Mouse (Mus musculus) embryonic fibroblast, embryonic 13.5 days (primary cell): ENCODE data around the gene Pi4k2b. TPM values are rescaled to one million over a fixed set of nuclear protein-coding genes. Genes with fewer than 3 reads are reported as not detected.

ENCODE experiments used
- H3K27ac ChIP-seq: 2 replicates; pipeline ENCODE4 v1.5.1; 2012; ENCODE audit warnings: low read length, control low read depth, inconsistent platforms; ENCODE audit not compliant: insufficient read depth
- H3K4me1 ChIP-seq: 2 replicates; pipeline ENCODE4 v1.6.1; 2011; ENCODE audit warnings: low read length; ENCODE audit not compliant: control insufficient read depth, insufficient read depth
- H3K4me3 ChIP-seq: 2 replicates; pipeline ENCODE4 v1.5.1; 2011; ENCODE audit warnings: mild to moderate bottlenecking, control low read depth, low read length; ENCODE audit not compliant: insufficient read depth
- CTCF ChIP-seq: IDR thresholded peaks from 2 replicates; pipeline ENCODE4 v1.5.1; 2011; ENCODE audit warnings: mild to moderate bottlenecking, control low read depth, low read length, moderate library complexity, borderline replicate concordance; ENCODE audit not compliant: insufficient read depth
- POLR2A ChIP-seq: IDR thresholded peaks from 2 replicates; pipeline ENCODE4 v1.6.1; 2011; ENCODE audit warnings: low read depth, mild to moderate bottlenecking, control low read depth, low read length, moderate library complexity
- polyA plus RNA-seq: library from polyadenylated mRNA; stranded (reverse); fragments of >200 nt; gene quantifications from 2 replicates; pipeline ENCODE4 v1.2.4, GENCODE M21; 2011; ENCODE audit warnings: low read depth; ENCODE audit not compliant: missing spikeins, insufficient read length

The Pi4k2b gene
- polyA plus RNA-seq, 1 experiment: 25.7 TPM

GRCm38 (mm10) chr5:52807030-52807429 is 65.7 kb downstream of the Pi4k2b start:
- Histone ChIP-seq H3K27ac (no peak overlapping the region), H3K4me3 (no peak overlapping the region), H3K4me1 (no peaks in the 10 kb centered on the region)
- no peak for TF ChIP-seq CTCF
- TF ChIP-seq POLR2A: no peak

GRCm38 (mm10) chr5:52810446-52810845 is 69.1 kb downstream of the Pi4k2b start:
- H3K4me1 ChIP-seq: no peaks in the 10 kb centered on the region
- H3K27ac ChIP-seq: no peak overlapping the region
- no peak overlapping the region for H3K4me3 ChIP-seq
- TF ChIP-seq CTCF (no peak), POLR2A (no peak)

GRCm38 (mm10) chr5:52811056-52811455 is 69.7 kb downstream of the Pi4k2b start:
- Histone ChIP-seq H3K27ac (no peak overlapping the region), H3K4me1 (no peaks in the 10 kb centered on the region), H3K4me3 (no peak overlapping the region)
- no peak for TF ChIP-seq CTCF
- no peak for TF ChIP-seq POLR2A

- no peak for TF ChIP-seq POLR2A
- no peak for TF ChIP-seq CTCF
- no peak overlapping the region for H3K27ac ChIP-seq
Observed at GRCm38 (mm10) chr5:52812456-52812855, 71.1 kb downstream of the Pi4k2b start.

GRCm38 (mm10) chr5:52813312-52813711 is 71.9 kb downstream of the Pi4k2b start:
- Histone ChIP-seq H3K4me3 (no peak overlapping the region), H3K4me1 (no peaks in the 10 kb centered on the region), H3K27ac (no peak overlapping the region)
- TF ChIP-seq POLR2A (no peak), CTCF (no peak)

More at GRCm38 (mm10) chr5:52812456-52812855, 71.1 kb downstream of the Pi4k2b start:
- Histone ChIP-seq H3K4me3 (no peak overlapping the region), H3K4me1 (no peaks in the 10 kb centered on the region)

- Histone ChIP-seq H3K27ac (no peak overlapping the region), H3K4me1 (no peaks in the 10 kb centered on the region), H3K4me3 (no peak overlapping the region)
- TF ChIP-seq POLR2A: no peak
- no peak for TF ChIP-seq CTCF
Observed at GRCm38 (mm10) chr5:52818676-52819075, 77.3 kb downstream of the Pi4k2b start.

Other genes starting within 250 kb of the Pi4k2b start
- gene Lgi2, start 175.1 kb upstream of the Pi4k2b start, polyA plus RNA-seq: 1.4 and 7.4 TPM in 2 replicates
- 7.7 and 10.2 TPM in 2 replicates for gene Sepsecs, start 71.9 kb upstream of the Pi4k2b start, polyA plus RNA-seq
- gene Zcchc4, start 33.8 kb downstream of the Pi4k2b start, polyA plus RNA-seq: 12.8 and 18.3 TPM in 2 replicates
- 144 and 146 TPM in 2 replicates for gene Anapc4, start 92.4 kb downstream of the Pi4k2b start, polyA plus RNA-seq